Mouse (Mus musculus): ENCODE results near the gene Gtf2i.
A peak's percentile ranks its signal among the peaks of the same experiment; 100 is the strongest.

Gtf2i gene

GRCm38 (mm10) chr5:134322355-134322754, 7.8 kb upstream of the Gtf2i start:
- no peak for DNase-seq

- DNase-seq = no peak
Measured at GRCm38 (mm10) chr5:134321699-134322098, 7.1 kb upstream of the Gtf2i start.

- DNase-seq = no peak
Measured at GRCm38 (mm10) chr5:134318903-134319302, 4.3 kb upstream of the Gtf2i start.

- DNase-seq = peak; percentile 67 to 74
Measured at GRCm38 (mm10) chr5:134316721-134317120, 2.2 kb upstream of the Gtf2i start.

- peak; percentile 73 to 85 for DNase-seq
Measured at GRCm38 (mm10) chr5:134315623-134316350, 1.2 kb upstream of the Gtf2i start.

- no peak for DNase-seq
Measured at GRCm38 (mm10) chr5:134314068-134314674, 389 bp downstream of the Gtf2i start.

GRCm38 (mm10) chr5:134313451-134314067, 1.0 kb downstream of the Gtf2i start:
- peak; percentile 98 to 99 for DNase-seq

GRCm38 (mm10) chr5:134312691-134313450, 1.7 kb downstream of the Gtf2i start:
- peak in 1 of 2 experiments; percentile 55 for DNase-seq

- peak in 1 of 2 experiments; percentile 56 for DNase-seq
Measured at GRCm38 (mm10) chr5:134311894-134312411, 2.6 kb downstream of the Gtf2i start.

- DNase-seq = no peak
Measured at GRCm38 (mm10) chr5:134310201-134310600, 4.4 kb downstream of the Gtf2i start.

GRCm38 (mm10) chr5:134309345-134309744, 5.2 kb downstream of the Gtf2i start:
- DNase-seq = no peak

GRCm38 (mm10) chr5:134304639-134305038, 9.9 kb downstream of the Gtf2i start:
- DNase-seq = no peak

- DNase-seq = peak; percentile 51 to 80
Measured at GRCm38 (mm10) chr5:134295277-134296050, 19.1 kb downstream of the Gtf2i start.

GRCm38 (mm10) chr5:134294606-134295005, 20.0 kb downstream of the Gtf2i start:
- peak; percentile 71 to 72 for DNase-seq

GRCm38 (mm10) chr5:134291096-134291495, 23.5 kb downstream of the Gtf2i start:
- peak in 1 of 2 experiments; percentile 31 for DNase-seq

GRCm38 (mm10) chr5:134289935-134290560, 24.5 kb downstream of the Gtf2i start:
- DNase-seq = peak; percentile 57 to 67

- peak; percentile 51 to 82 for DNase-seq
Measured at GRCm38 (mm10) chr5:134288071-134288470, 26.5 kb downstream of the Gtf2i start.

GRCm38 (mm10) chr5:134284921-134285320, 29.6 kb downstream of the Gtf2i start:
- no peak for DNase-seq

GRCm38 (mm10) chr5:134282603-134283002, 32.0 kb downstream of the Gtf2i start:
- DNase-seq = no peak

- DNase-seq = no peak
Measured at GRCm38 (mm10) chr5:134282076-134282475, 32.5 kb downstream of the Gtf2i start.

GRCm38 (mm10) chr5:134279371-134279770, 35.2 kb downstream of the Gtf2i start:
- no peak for DNase-seq

GRCm38 (mm10) chr5:134277109-134277508, 37.5 kb downstream of the Gtf2i start:
- no peak for DNase-seq
